In genomic region chr5:113985737-113986136, GRCm38 (mm10) we compare ENCODE assay signal across 12 mouse cellular contexts. TPM values are rescaled to one million over a fixed set of nuclear protein-coding genes. Genes with fewer than 3 reads are reported as not detected.
DNase-seq lines count a peak whose midpoint lies in the region; ATAC-seq lines count a peak whose summit lies in the region.
"Had no signal": no experiment of that assay in that cellular context is flagged by ENCODE, and none has a peak within 500 bp of the region (broad histone marks: within the 10 kb centered on the region; RNA-seq: fewer than 3 reads in every experiment).

No protein-coding gene starts in this region.

- H3K27me3 ChIP-seq in kidney, embryonic 16.5 days (ENCODE audit: insufficient read depth, low read length) = no peaks in the 10 kb centered on the region
- no peaks in the 10 kb centered on the region for H3K27me3 ChIP-seq in embryonic facial prominence, embryonic 13.5 days
- no peaks in the 10 kb centered on the region for H3K27me3 ChIP-seq in liver, embryonic 15.5 days
- H3K27me3 ChIP-seq: neural tube, embryonic 13.5 days had no signal

- H3K4me1 ChIP-seq in kidney, embryonic 16.5 days (ENCODE audit: insufficient read depth, low read length) = peaks cover 33% of the 10 kb centered on the region
- peaks cover 13% of the 10 kb centered on the region for H3K4me1 ChIP-seq in embryonic facial prominence, embryonic 13.5 days
- H3K4me1 ChIP-seq in liver, embryonic 15.5 days (replicated peaks) = peaks cover 98% of the 10 kb centered on the region

- H3K9me3 ChIP-seq in kidney, embryonic 16.5 days (ENCODE audit: low read length) = no peaks in the 10 kb centered on the region
- H3K9me3 ChIP-seq in embryonic facial prominence, embryonic 13.5 days = no peaks in the 10 kb centered on the region
- no peaks in the 10 kb centered on the region for H3K9me3 ChIP-seq in liver, embryonic 15.5 days (replicated peaks)
- H3K9me3 ChIP-seq: neural tube, embryonic 13.5 days had no signal

- WGBS in kidney, embryonic 16.5 days = 43% methylated on average over 2 of the region's 2 CpGs
- 45% methylated on average over 2 of the region's 2 CpGs for WGBS in embryonic facial prominence, embryonic 13.5 days
- WGBS in liver, embryonic 15.5 days (ENCODE audit: insufficient replicate concordance) = 53% methylated on average over 2 of the region's 2 CpGs

- DNase-seq in kidney, adult 11 months = no peak
- DNase-seq in R1 (ENCODE audit: low read depth, low spot score) = peak; percentile 21
- no peak for DNase-seq in frontal cortex, postnatal 14 days (ENCODE audit: low spot score in 2 of 2)
- no peak for DNase-seq in adrenal gland, postnatal 36 days
- DNase-seq: layer of hippocampus, postnatal 36 days had no signal

- H3K27ac ChIP-seq in kidney, embryonic 16.5 days (ENCODE audit: low read length) = peak overlapping the region; percentile 65
- H3K27ac ChIP-seq in embryonic facial prominence, embryonic 13.5 days = peak overlapping the region; percentile 22; the same call in 1 of the 2 replicates
- peak overlapping the region; percentile 95 for H3K27ac ChIP-seq in liver, embryonic 15.5 days (replicated peaks)
- H3K27ac ChIP-seq: macrophage; neural tube, embryonic 13.5 days had no signal

- H3K4me2 ChIP-seq in kidney, embryonic 16.5 days (replicated peaks; ENCODE audit: low read depth, low read length) = no peak overlapping the region
- no peak overlapping the region for H3K4me2 ChIP-seq in embryonic facial prominence, embryonic 13.5 days
- peak overlapping the region; percentile 71 for H3K4me2 ChIP-seq in liver, embryonic 15.5 days
- H3K4me2 ChIP-seq: neural tube, embryonic 13.5 days had no signal

- no peak for ATAC-seq in kidney, embryonic 16.5 days (ENCODE audit: low FRiP score, low TSS enrichment)
- no peak for ATAC-seq in embryonic facial prominence, embryonic 13.5 days (ENCODE audit: insufficient number of reproducible peaks, insufficient read depth, low FRiP score, low TSS enrichment, low read depth)
- ATAC-seq in liver, embryonic 15.5 days (ENCODE audit: insufficient read depth) = no peak
- ATAC-seq in megakaryocyte progenitor cell, adult 5-6 weeks (replicated peaks; ENCODE audit: poor library complexity) = no peak

- H3K36me3 ChIP-seq in kidney, embryonic 16.5 days (ENCODE audit: insufficient read depth, low read length) = peaks cover 14% of the 10 kb centered on the region; the same call in 1 of the 2 replicates
- peaks cover 38% of the 10 kb centered on the region for H3K36me3 ChIP-seq in embryonic facial prominence, embryonic 13.5 days
- peaks cover 20% of the 10 kb centered on the region for H3K36me3 ChIP-seq in liver, embryonic 15.5 days (replicated peaks)

- H3K4me3 ChIP-seq in kidney, embryonic 16.5 days (ENCODE audit: low read length) = no peak overlapping the region
- no peak overlapping the region for H3K4me3 ChIP-seq in embryonic facial prominence, embryonic 13.5 days
- peak overlapping the region; percentile 44 for H3K4me3 ChIP-seq in liver, embryonic 15.5 days (replicated peaks)
- H3K4me3 ChIP-seq: neural tube, embryonic 13.5 days had no signal

- no peak overlapping the region for H3K9ac ChIP-seq in kidney, embryonic 16.5 days (replicated peaks; ENCODE audit: low read length)
- H3K9ac ChIP-seq in embryonic facial prominence, embryonic 13.5 days = no peak overlapping the region; the same call in 1 of the 2 replicates
- H3K9ac ChIP-seq in liver, embryonic 15.5 days = peak overlapping the region; percentile 55
- H3K9ac ChIP-seq: neural tube, embryonic 13.5 days had no signal

RNA-seq across cellular contexts. Expression of gene Ssh1, which starts 8.0 kb away (rescaled TPM):
- 15.0 and 16.7 TPM in 2 replicates for polyA plus RNA-seq in kidney, embryonic 16.5 days (2015; fragmentation: Nextera tagmentation; extraction: Ambion mirVana)
- 14.2 and 18.8 TPM in 2 replicates for polyA plus RNA-seq in embryonic facial prominence, embryonic 13.5 days (2015; fragmentation: Nextera tagmentation; extraction: Ambion mirVana)
- 6.6 and 7.4 TPM in 2 replicates for polyA plus RNA-seq in liver, embryonic 15.5 days (2015; fragmentation: Nextera tagmentation; extraction: Ambion mirVana)
- total RNA-seq in megakaryocyte progenitor cell, adult 5-6 weeks (2015) = 4.5 and 5.0 TPM in 2 replicates
- 3.3 and 4.2 TPM in 2 replicates for total RNA-seq in megakaryocyte progenitor cell, adult 5-6 weeks (2017)
- 10 to 100 TPM; 16.5 to 18.8 TPM for total RNA-seq in adrenal gland, postnatal 36 days (2021)

RNA-seq across cellular contexts. Expression of gene Dao, which starts 17.8 kb away (rescaled TPM):
- 20.4 and 22.5 TPM in 2 replicates for polyA plus RNA-seq in kidney, embryonic 16.5 days (2015; fragmentation: Nextera tagmentation; extraction: Ambion mirVana)
- not detected in 2 replicates for polyA plus RNA-seq in embryonic facial prominence, embryonic 13.5 days (2015; fragmentation: Nextera tagmentation; extraction: Ambion mirVana)
- not detected in 2 replicates for polyA plus RNA-seq in liver, embryonic 15.5 days (2015; fragmentation: Nextera tagmentation; extraction: Ambion mirVana)
- not detected in 2 replicates for total RNA-seq in megakaryocyte progenitor cell, adult 5-6 weeks (2015)
- total RNA-seq in megakaryocyte progenitor cell, adult 5-6 weeks (2017) = not detected in 2 replicates
- total RNA-seq in adrenal gland, postnatal 36 days (2021) = not detected
- total RNA-seq: hematopoietic stem cell, adult 5-6 weeks had no signal
- polyA plus RNA-seq: macrophage; neural tube, embryonic 13.5 days had no signal

Comparison
In these comparisons a context has a peak if more than half of its experiments do, and no peak if none do; other contexts are left out.
1. H3K27ac ChIP-seq: peak in every context shown above with its lines; median percentile 95 in liver, embryonic 15.5 days; 65 in kidney, embryonic 16.5 days; 22 in embryonic facial prominence, embryonic 13.5 days.
2. RNA of gene Dao, which starts 17.8 kb away (polyA plus RNA-seq): 20.4 to 22.5 TPM in kidney, embryonic 16.5 days; not detected in liver, embryonic 15.5 days and not detected in embryonic facial prominence, embryonic 13.5 days; every median in the first group is over 10 times any median in the second.